16 mouse cellular contexts compared by ENCODE assay signal in the genomic region with DNA sequence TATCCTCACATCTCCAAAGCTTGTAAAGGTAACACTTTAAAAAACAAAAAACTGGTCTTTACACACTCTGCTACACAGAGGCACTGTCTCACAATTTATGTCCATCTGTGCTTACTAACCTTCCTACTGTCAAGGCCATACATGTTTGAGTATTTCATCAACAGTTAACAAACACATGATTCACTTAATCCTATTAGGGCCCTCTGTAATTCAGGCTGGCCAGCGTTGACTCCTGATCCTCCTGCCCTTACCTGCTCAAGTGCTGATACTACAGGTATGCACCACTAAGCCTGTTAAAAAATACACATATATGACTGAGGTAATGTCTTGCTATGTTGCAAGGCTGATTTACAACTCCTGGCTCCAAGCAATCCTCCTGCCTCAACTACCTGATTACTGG.
"Had no signal": no experiment of that assay in that cellular context is flagged by ENCODE, and none has a peak within 500 bp of the region (broad histone marks: within the 10 kb centered on the region; RNA-seq: fewer than 3 reads in every experiment).

No protein-coding gene starts in this region.

- H3K9me3 ChIP-seq: neural tube, embryonic 13.5 days; neural tube, embryonic 15.5 days; stomach, embryonic 15.5 days had no signal

- DNase-seq: retina, postnatal 1 day; right cerebral cortex, adult 18-20 months; right cerebral cortex, postnatal 14 days; right cerebral cortex, postnatal 25 days; right cerebral cortex, postnatal 4 days; spleen, adult 18-20 months; thymus, adult 18-20 months; thymus, adult 2 months; thymus, postnatal 14 days; thymus, postnatal 25 days; thymus, postnatal 36 days; thymus, postnatal 4 days had no signal

- H3K4me1 ChIP-seq: neural tube, embryonic 13.5 days had no signal

- H3K4me2 ChIP-seq: neural tube, embryonic 13.5 days; neural tube, embryonic 15.5 days; stomach, embryonic 15.5 days had no signal

- H3K4me3 ChIP-seq: neural tube, embryonic 13.5 days; neural tube, embryonic 15.5 days; stomach, embryonic 15.5 days had no signal

- H3K27ac ChIP-seq: neural tube, embryonic 13.5 days; neural tube, embryonic 15.5 days; stomach, embryonic 15.5 days; stomach, postnatal 0 days had no signal

- H3K9ac ChIP-seq: neural tube, embryonic 13.5 days; neural tube, embryonic 15.5 days; stomach, embryonic 15.5 days had no signal

- H3K27me3 ChIP-seq: neural tube, embryonic 13.5 days; neural tube, embryonic 15.5 days; stomach, embryonic 15.5 days had no signal
